In the genomic region with DNA sequence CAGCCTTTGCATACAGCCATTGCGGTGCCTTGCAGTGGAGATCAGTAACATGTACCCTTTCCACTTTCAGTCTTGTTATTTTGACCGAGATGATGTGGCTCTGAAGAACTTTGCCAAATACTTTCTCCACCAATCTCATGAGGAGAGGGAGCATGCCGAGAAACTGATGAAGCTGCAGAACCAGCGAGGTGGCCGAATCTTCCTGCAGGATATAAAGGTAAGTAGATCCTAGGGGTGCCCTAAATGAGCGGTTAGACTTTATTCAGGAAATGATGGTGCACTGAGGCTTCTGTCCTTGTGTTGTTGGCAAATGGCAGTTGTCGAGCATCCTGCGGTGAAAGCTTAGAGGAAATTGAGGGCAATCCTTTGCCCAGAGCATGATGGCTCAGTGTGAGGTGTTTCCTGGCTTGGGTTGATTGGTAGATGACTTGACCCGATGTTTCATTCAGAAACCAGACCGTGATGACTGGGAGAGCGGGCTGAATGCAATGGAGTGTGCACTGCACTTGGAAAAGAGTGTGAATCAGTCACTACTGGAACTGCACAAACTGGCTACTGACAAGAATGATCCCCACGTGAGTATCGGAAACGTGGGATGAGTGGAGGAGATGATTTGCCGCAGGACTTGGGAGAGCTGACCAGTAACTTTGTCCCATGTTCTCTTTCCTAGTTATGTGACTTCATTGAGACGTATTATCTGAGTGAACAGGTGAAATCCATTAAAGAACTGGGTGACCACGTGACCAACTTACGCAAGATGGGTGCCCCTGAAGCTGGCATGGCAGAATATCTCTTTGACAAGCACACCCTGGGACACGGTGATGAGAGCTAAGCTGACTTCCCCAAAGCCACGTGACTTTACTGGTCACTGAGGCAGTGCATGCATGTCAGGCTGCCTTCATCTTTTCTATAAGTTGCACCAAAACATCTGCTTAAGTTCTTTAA, we compare ENCODE assay signal across 7 mouse cellular contexts. TPM values are rescaled to one million over a fixed set of nuclear protein-coding genes. Genes with fewer than 3 reads are reported as not detected.
DNase-seq lines count a peak whose midpoint lies in the region; ATAC-seq lines count a peak whose summit lies in the region.

No protein-coding gene starts in this region.

- H3K9me3 ChIP-seq in megakaryocyte, embryonic 14.5 days = no peaks in the 10 kb centered on the region
- H3K9me3 ChIP-seq in forebrain, embryonic 11.5 days (ENCODE audit: control insufficient read depth, low read length) = no peaks in the 10 kb centered on the region
- no peaks in the 10 kb centered on the region for H3K9me3 ChIP-seq in limb, embryonic 13.5 days
- H3K9me3 ChIP-seq in stomach, embryonic 15.5 days = no peaks in the 10 kb centered on the region

- peaks cover 33% of the 10 kb centered on the region for H3K36me3 ChIP-seq in megakaryocyte, embryonic 14.5 days (replicated peaks; ENCODE audit: low read length)
- H3K36me3 ChIP-seq in forebrain, embryonic 11.5 days (ENCODE audit: control insufficient read depth, insufficient read depth, low read length) = peaks cover 11% of the 10 kb centered on the region; the same call in 1 of the 2 replicates
- H3K36me3 ChIP-seq in limb, embryonic 13.5 days = peaks cover 22% of the 10 kb centered on the region
- H3K36me3 ChIP-seq in stomach, embryonic 15.5 days = peaks cover 24% of the 10 kb centered on the region

- H3K27ac ChIP-seq in forebrain, embryonic 11.5 days (ENCODE audit: low read depth, low read length) = no peak overlapping the region
- no peak overlapping the region for H3K27ac ChIP-seq in limb, embryonic 13.5 days
- no peak overlapping the region for H3K27ac ChIP-seq in stomach, embryonic 15.5 days

- H3K4me1 ChIP-seq in megakaryocyte, embryonic 14.5 days = peaks cover 85% of the 10 kb centered on the region
- peaks cover 3% of the 10 kb centered on the region; the same call in 1 of the 2 replicates for H3K4me1 ChIP-seq in forebrain, embryonic 11.5 days (replicated peaks; ENCODE audit: control insufficient read depth, insufficient read depth, low read length)
- peaks cover 35% of the 10 kb centered on the region for H3K4me1 ChIP-seq in limb, embryonic 13.5 days
- H3K4me1 ChIP-seq in stomach, embryonic 15.5 days = peaks cover 15% of the 10 kb centered on the region; the same call in 1 of the 2 replicates

- 95% methylated on average over 20 of the region's 20 CpGs for WGBS in forebrain, embryonic 11.5 days
- WGBS in limb, embryonic 13.5 days = 92% methylated on average over 20 of the region's 20 CpGs
- 86% methylated on average over 20 of the region's 20 CpGs for WGBS in stomach, embryonic 15.5 days

- peak overlapping the region; percentile 100 for H3K4me3 ChIP-seq in megakaryocyte, embryonic 14.5 days (replicated peaks)
- H3K4me3 ChIP-seq in forebrain, embryonic 11.5 days (ENCODE audit: low read depth, low read length) = peak overlapping the region; percentile 92
- H3K4me3 ChIP-seq in limb, embryonic 13.5 days = peak overlapping the region; percentile 90
- H3K4me3 ChIP-seq in stomach, embryonic 15.5 days (replicated peaks) = peak overlapping the region; percentile 97

- peak overlapping the region; percentile 59 for H3K4me2 ChIP-seq in forebrain, embryonic 11.5 days (ENCODE audit: low read depth, low read length, severe bottlenecking)
- H3K4me2 ChIP-seq in limb, embryonic 13.5 days (replicated peaks) = peak overlapping the region; percentile 96
- H3K4me2 ChIP-seq in stomach, embryonic 15.5 days = peak overlapping the region; percentile 63

- H3K9ac ChIP-seq in forebrain, embryonic 11.5 days (ENCODE audit: low read length) = no peak overlapping the region
- peak overlapping the region; percentile 91 for H3K9ac ChIP-seq in limb, embryonic 13.5 days
- H3K9ac ChIP-seq in stomach, embryonic 15.5 days = no peak overlapping the region; the same call in 1 of the 2 replicates

- H3K27me3 ChIP-seq in megakaryocyte, embryonic 14.5 days (replicated peaks) = peaks cover 3% of the 10 kb centered on the region
- H3K27me3 ChIP-seq in forebrain, embryonic 11.5 days (ENCODE audit: control insufficient read depth, insufficient read depth, low read length) = no peaks in the 10 kb centered on the region
- no peaks in the 10 kb centered on the region for H3K27me3 ChIP-seq in limb, embryonic 13.5 days
- H3K27me3 ChIP-seq in stomach, embryonic 15.5 days (replicated peaks) = no peaks in the 10 kb centered on the region

- no peak for DNase-seq in forebrain, embryonic 11.5 days (ENCODE audit: low spot score)
- DNase-seq in layer of hippocampus, adult 18-20 months (ENCODE audit: low spot score in 2 of 2) = no peak
- DNase-seq in cerebellum, adult 11-12 months = no peak

- no peak for ATAC-seq in megakaryocyte, adult 5-6 weeks (ENCODE audit: poor library complexity, severe bottlenecking)
- ATAC-seq in forebrain, embryonic 11.5 days (replicated peaks; ENCODE audit: low FRiP score) = no peak
- ATAC-seq in limb, embryonic 13.5 days (ENCODE audit: low FRiP score, low read depth) = no peak
- no peak for ATAC-seq in stomach, embryonic 15.5 days (ENCODE audit: insufficient read depth, low FRiP score, low read depth)

RNA-seq across cellular contexts. Expression of a gene that starts 4.0 kb away (rescaled TPM):
- 7,037 and 23,567 TPM in 2 replicates for polyA plus RNA-seq in megakaryocyte, embryonic 14.5 days (2012; ENCODE audit: insufficient read depth, low replicate concordance)
- total RNA-seq in megakaryocyte, adult 5-6 weeks (2015) = 1,271 and 1,296 TPM in 2 replicates
- total RNA-seq in megakaryocyte, adult 5-6 weeks (2017) = 513 and 615 TPM in 2 replicates
- 1,254 and 1,333 TPM in 2 replicates for polyA plus RNA-seq in forebrain, embryonic 11.5 days (2014; fragmentation: Nextera tagmentation; extraction: Ambion mirVana)
- polyA plus RNA-seq in limb, embryonic 13.5 days (2015; fragmentation: Nextera tagmentation; extraction: Ambion mirVana) = 1,470 and 1,484 TPM in 2 replicates
- polyA plus RNA-seq in stomach, embryonic 15.5 days (2015; fragmentation: Nextera tagmentation; extraction: Ambion mirVana) = 1,700 and 1,987 TPM in 2 replicates
- total RNA-seq in layer of hippocampus, adult 18-20 months (2021) = 1,000 to 10,000 TPM; 3,571 to 3,745 TPM

RNA-seq across cellular contexts. Expression of a gene that starts 17.1 kb away (rescaled TPM):
- polyA plus RNA-seq in megakaryocyte, embryonic 14.5 days (2012; ENCODE audit: insufficient read depth, low replicate concordance) = not detected in 2 replicates
- not detected in 2 replicates for total RNA-seq in megakaryocyte, adult 5-6 weeks (2015)
- total RNA-seq in megakaryocyte, adult 5-6 weeks (2017) = not detected in 2 replicates
- polyA plus RNA-seq in forebrain, embryonic 11.5 days (2014; fragmentation: Nextera tagmentation; extraction: Ambion mirVana) = 0.92 and 1.5 TPM in 2 replicates
- polyA plus RNA-seq in limb, embryonic 13.5 days (2015; fragmentation: Nextera tagmentation; extraction: Ambion mirVana) = 2.0 and 2.1 TPM in 2 replicates
- polyA plus RNA-seq in stomach, embryonic 15.5 days (2015; fragmentation: Nextera tagmentation; extraction: Ambion mirVana) = 0.80 TPM in 2 replicates
- 1 to 10 TPM; 1.2 to 1.7 TPM for total RNA-seq in layer of hippocampus, adult 18-20 months (2021)

RNA-seq across cellular contexts. Expression of a gene that starts 17.1 kb away (rescaled TPM):
- 2.0 and 8.8 TPM in 2 replicates for polyA plus RNA-seq in megakaryocyte, embryonic 14.5 days (2012; ENCODE audit: insufficient read depth, low replicate concordance)
- 3.1 and 5.6 TPM in 2 replicates for total RNA-seq in megakaryocyte, adult 5-6 weeks (2015)
- 7.1 and 11.8 TPM in 2 replicates for total RNA-seq in megakaryocyte, adult 5-6 weeks (2017)
- 34.5 and 35.1 TPM in 2 replicates for polyA plus RNA-seq in forebrain, embryonic 11.5 days (2014; fragmentation: Nextera tagmentation; extraction: Ambion mirVana)
- 40.6 and 45.2 TPM in 2 replicates for polyA plus RNA-seq in limb, embryonic 13.5 days (2015; fragmentation: Nextera tagmentation; extraction: Ambion mirVana)
- 29.8 and 40.7 TPM in 2 replicates for polyA plus RNA-seq in stomach, embryonic 15.5 days (2015; fragmentation: Nextera tagmentation; extraction: Ambion mirVana)
- 10 to 100 TPM in 1 of 2 experiments, 1 to 10 TPM in 1; 9.3 to 10.1 TPM for total RNA-seq in layer of hippocampus, adult 18-20 months (2021)

RNA-seq across cellular contexts. Expression of a gene that starts 57.0 kb away (rescaled TPM):
- 3.6 and 19.1 TPM in 2 replicates for polyA plus RNA-seq in megakaryocyte, embryonic 14.5 days (2012; ENCODE audit: insufficient read depth, low replicate concordance)
- 0.76 and 0.91 TPM in 2 replicates for total RNA-seq in megakaryocyte, adult 5-6 weeks (2015)
- 1.8 and 1.9 TPM in 2 replicates for total RNA-seq in megakaryocyte, adult 5-6 weeks (2017)
- polyA plus RNA-seq in forebrain, embryonic 11.5 days (2014; fragmentation: Nextera tagmentation; extraction: Ambion mirVana) = 5.9 and 6.1 TPM in 2 replicates
- 10.0 and 10.8 TPM in 2 replicates for polyA plus RNA-seq in limb, embryonic 13.5 days (2015; fragmentation: Nextera tagmentation; extraction: Ambion mirVana)
- polyA plus RNA-seq in stomach, embryonic 15.5 days (2015; fragmentation: Nextera tagmentation; extraction: Ambion mirVana) = 17.2 and 17.6 TPM in 2 replicates
- total RNA-seq in layer of hippocampus, adult 18-20 months (2021) = 10 to 100 TPM; 22.9 to 25.2 TPM
